Mouse (Mus musculus) gastrocnemius, adult 8-10 months (tissue): Measurements from ENCODE around the gene Ttc19. TPM values are rescaled to one million over a fixed set of nuclear protein-coding genes. Genes with fewer than 3 reads are reported as not detected.

Experiments used
- DNase-seq, 2 experiments: peaks; one replicate each; pipeline ENCODE4 v3.0.0; 2022; ENCODE audit warnings: low spot score in 2 of 2
- total RNA-seq, 4 experiments: library from RNA; stranded (reverse); gene quantifications; 2 replicates each; pipeline ENCODE4 v1.2.4; 2022

The Ttc19 gene
- total RNA-seq: 10 to 100 TPM; 37.5 to 45.7 (median 40.5) TPM

GRCm38 (mm10) chr11:62280675-62281600 lies at the start of gene Ttc19, which contains the start of gene Zswim7:
Gene Ttc19 (plus strand): TSS chr11:62281473.
Gene Zswim7 (minus strand): TSS chr11:62281375.
- DNase-seq: peak; percentile 85 to 89

- no peak for DNase-seq
Measured at GRCm38 (mm10) chr11:62240631-62241261, 40.5 kb upstream of the Ttc19 start.

GRCm38 (mm10) chr11:62243871-62244270 lies 37.4 kb upstream of the Ttc19 start:
- peak in 1 of 2 experiments; percentile 20 for DNase-seq

GRCm38 (mm10) chr11:62244471-62244870 lies 36.8 kb upstream of the Ttc19 start:
- no peak for DNase-seq

- no peak for DNase-seq
Measured at GRCm38 (mm10) chr11:62247759-62248400, 33.4 kb upstream of the Ttc19 start.

GRCm38 (mm10) chr11:62248401-62249244 lies 32.6 kb upstream of the Ttc19 start, which contains the start of gene Adora2b:
Gene Adora2b (plus strand): TSS chr11:62248984.
- peak; percentile 25 to 46 for DNase-seq

GRCm38 (mm10) chr11:62249266-62250037 lies 31.8 kb upstream of the Ttc19 start:
- no peak for DNase-seq

GRCm38 (mm10) chr11:62251047-62251446 lies 30.2 kb upstream of the Ttc19 start:
- peak in 1 of 2 experiments; percentile 15 for DNase-seq

GRCm38 (mm10) chr11:62253380-62253779 lies 27.9 kb upstream of the Ttc19 start:
- no peak for DNase-seq

- DNase-seq: no peak
Measured at GRCm38 (mm10) chr11:62259214-62259613, 22.1 kb upstream of the Ttc19 start.

GRCm38 (mm10) chr11:62263599-62263998 lies 17.7 kb upstream of the Ttc19 start:
- DNase-seq: no peak

- no peak for DNase-seq
Measured at GRCm38 (mm10) chr11:62264018-62264417, 17.3 kb upstream of the Ttc19 start.

GRCm38 (mm10) chr11:62265642-62266041 lies 15.6 kb upstream of the Ttc19 start:
- no peak for DNase-seq

- DNase-seq: no peak
Measured at GRCm38 (mm10) chr11:62266466-62267214, 14.6 kb upstream of the Ttc19 start.

GRCm38 (mm10) chr11:62268381-62268780 lies 12.9 kb upstream of the Ttc19 start:
- DNase-seq: no peak

- DNase-seq: no peak
Measured at GRCm38 (mm10) chr11:62269097-62269496, 12.2 kb upstream of the Ttc19 start.

- DNase-seq: no peak
Measured at GRCm38 (mm10) chr11:62270851-62271250, 10.4 kb upstream of the Ttc19 start.

GRCm38 (mm10) chr11:62277086-62277485 lies 4.2 kb upstream of the Ttc19 start:
- DNase-seq: no peak

GRCm38 (mm10) chr11:62278027-62278426 lies 3.2 kb upstream of the Ttc19 start:
- peak; percentile 27 to 28 for DNase-seq
